Mouse (Mus musculus): Measurements from ENCODE around the gene Olfr744.
"Not testable (repeated sequence)": the region's sequence is repeated elsewhere in the genome, so short reads cannot be mapped to it uniquely, and the experiment has no call there.

The Olfr744 gene

DNA sequence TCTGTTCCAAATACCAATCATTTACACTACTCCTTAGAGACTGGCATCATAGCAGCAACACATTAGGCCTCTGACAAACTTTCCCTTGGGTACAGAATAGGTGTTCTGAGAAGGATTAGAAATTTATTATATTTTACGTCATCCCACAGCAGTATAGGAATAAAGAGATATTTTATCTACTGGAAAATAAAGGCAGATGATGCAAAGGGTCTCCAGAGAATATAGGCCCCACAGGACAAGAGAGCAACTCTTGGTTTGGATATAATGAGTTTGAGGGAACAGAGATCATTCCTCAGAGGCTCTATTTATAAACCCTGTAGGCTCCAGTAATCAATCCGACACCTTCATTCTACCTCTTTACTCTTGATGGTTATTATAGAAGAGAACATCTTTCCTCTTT, at the start of gene Olfr744:
Gene Olfr744, plus strand, starts transcription at position 301 of the 400 bp plus-strand sequence.
- DNase-seq (ENCODE audit: low spot score in 2 of 2), result no peak

DNA sequence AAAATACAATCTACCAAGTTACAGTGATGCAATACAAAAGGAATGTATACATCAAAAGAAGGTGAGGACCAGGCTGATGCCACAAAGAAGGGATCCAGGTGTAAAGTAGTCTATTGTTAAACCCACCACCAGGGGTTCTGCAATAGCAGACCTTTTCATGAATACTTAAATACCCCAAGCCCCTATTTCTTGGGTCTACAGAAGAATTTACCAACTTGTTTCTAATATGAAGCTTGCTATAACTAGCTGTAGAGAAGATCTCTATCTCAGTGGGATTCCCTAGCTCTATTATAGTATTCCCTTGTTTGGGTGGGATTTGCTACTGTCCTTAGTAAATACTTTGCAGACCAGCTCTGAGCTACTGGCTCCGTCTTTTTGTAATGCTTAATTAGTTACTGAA, 41.6 kb upstream of the Olfr744 start:
- DNase-seq (ENCODE audit: low spot score in 2 of 2), result not testable (repeated sequence)

DNA sequence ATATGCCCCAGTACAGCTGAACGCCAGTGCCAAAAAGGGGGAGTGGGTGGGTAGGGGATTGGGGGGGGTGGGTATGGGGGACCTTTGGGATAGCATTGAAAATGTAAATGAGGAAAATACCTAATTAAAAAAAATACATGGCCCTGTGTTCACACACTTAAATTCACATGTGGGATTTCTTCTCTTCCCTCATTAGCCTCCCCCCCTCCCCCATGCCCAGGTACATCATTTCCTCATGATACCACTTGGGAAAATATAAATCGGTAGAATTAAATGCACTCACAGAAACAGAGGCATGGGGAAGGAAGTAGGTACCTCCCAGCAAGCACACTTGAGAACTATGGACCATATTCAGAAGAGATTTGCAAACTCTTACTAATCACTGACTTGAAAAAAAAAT, 24.4 kb downstream of the Olfr744 start, which contains the start of gene Olfr745:
Gene Olfr745, plus strand, starts transcription at position 301 of the 400 bp plus-strand sequence.
- DNase-seq (ENCODE audit: low spot score in 2 of 2), result no peak

DNA sequence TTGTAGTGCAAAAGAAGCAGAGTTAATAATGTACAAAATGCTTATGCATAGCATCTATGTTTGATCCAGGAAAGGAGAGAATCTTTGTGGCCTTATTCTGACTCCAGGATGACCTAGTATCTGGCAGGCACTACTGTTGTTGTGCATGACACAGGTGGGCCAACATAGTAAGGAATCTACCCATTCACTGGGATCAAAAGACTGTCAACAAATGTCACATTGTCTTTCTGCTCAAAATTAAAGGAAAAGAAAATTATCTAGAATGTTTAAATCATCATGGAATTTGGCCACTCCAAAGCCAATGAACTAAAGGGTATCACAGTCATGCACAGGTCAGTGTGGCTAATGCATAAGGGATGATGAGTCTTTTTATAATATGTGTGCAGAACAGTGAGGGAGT, 32.1 kb downstream of the Olfr744 start, which contains the start of gene Olfr746:
Gene Olfr746, plus strand, starts transcription at position 301 of the 400 bp plus-strand sequence.
- DNase-seq (ENCODE audit: low spot score in 2 of 2), result no peak
